Mouse (Mus musculus): ENCODE data around the gene Arid4b.
A peak's percentile ranks its signal among the peaks of the same experiment; 100 is the strongest.
"Not testable (repeated sequence)": the region's sequence is repeated elsewhere in the genome, so short reads cannot be mapped to it uniquely, and the experiment has no call there.

Arid4b gene

DNA sequence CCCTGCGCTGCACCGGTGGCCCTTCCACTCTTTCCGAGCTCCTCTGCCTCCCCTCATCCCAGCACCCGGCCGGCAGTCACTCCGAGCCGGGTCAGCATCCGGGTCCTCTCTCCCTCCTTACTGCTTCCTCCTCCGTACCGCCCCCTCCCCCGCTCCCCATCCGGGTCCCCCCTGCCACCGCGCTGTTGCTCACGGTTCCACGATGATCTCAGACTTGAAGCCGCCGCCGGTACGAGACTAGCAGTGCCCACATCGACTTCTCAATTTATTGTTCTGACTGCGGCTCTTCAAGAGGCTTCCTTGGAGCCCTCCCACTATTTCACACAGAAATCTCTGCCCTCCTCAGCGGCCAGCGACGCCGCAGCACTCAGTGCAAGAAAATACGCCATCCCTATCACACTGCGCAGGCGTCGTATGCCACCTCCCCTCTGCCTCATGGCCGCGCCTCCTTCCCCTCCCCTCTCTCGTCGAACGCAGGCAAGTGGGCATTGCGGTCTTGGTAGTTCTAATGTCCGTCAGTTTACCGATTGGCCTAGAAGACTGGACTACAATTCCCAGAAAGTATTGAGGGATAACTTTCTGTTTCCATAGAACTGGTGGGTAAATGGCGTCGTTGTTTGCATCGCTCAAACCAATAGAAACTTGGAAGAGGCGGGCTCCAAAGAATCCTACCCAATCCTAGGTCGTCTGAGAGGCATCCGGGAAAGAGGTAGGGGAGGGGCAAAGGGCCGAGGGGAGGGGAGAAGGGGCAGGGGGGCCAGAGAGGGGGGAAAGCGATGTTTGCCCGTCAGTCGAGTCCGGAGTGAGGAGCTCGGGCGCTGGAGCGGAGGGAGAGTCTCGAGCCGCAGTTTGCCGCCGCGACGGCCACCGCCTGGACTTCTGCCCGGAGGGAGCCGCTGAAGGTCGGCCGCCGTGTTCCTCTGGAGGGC lies at the start of gene Arid4b, which contains the start of gene Ggps1:
Gene Arid4b, plus strand, starts transcription at position 220 of the 929 bp plus-strand sequence.
Gene Ggps1, minus strand, starts transcription at position 476 of the 929 bp plus-strand sequence.
- peak; percentile 96 for DNase-seq (ENCODE audit: low spot score)

DNA sequence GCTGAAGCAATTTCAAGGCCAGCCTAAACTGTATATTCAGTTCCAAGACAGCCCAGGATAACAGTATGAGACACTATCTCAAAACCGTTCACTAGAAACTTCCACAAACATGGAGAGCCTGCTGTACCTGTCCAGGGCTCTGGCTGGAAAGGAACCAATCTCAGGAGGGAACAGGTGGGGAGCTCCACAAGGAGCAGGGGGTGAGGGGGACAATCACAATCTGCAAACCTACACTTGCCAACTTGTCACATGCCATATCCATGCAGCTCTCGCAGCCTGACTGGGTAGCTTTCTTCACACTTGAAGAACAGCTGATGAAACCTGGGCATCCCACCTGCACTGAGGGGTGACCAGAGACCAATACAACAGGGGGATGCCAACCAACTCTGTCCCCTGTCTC lies 49.0 kb upstream of the Arid4b start:
- no peak for DNase-seq (ENCODE audit: low spot score)

DNA sequence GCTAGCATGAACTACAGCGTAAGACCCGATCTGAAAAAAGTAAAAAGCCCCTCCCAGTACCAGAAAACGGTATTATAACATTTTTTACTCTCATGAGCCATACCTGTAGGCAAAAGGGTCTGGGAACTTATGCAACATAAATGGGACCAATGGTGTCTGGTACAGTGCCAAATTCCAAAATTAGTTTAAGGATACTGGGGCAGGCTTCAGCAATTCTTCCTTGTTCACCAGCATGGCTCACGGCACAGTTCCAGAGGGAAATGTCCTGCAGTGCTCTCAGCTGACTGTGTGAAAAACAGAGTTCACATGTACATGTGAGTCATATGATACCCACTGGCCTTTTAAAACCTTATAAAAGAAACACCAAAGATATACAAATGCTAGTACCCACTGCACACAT lies 48.5 kb upstream of the Arid4b start:
- no peak for DNase-seq (ENCODE audit: low spot score)

DNA sequence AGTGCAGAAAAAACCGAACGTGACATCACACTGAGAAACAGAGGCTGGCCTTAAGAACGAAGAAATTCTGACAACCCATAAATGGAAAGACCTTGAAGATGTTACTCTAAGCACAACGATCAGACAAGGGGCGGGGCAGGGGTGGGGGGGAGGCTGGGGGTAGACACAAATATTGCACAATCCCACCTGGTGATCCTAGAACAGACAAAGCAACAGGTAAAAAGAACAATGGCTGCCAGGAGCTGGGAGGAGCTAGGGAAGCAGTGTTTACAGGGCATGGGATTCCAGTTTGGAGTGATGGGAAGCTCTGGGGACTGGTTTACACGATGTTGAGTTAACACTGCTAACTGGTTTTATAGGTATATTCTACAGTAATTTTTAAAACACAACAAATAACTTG lies 47.4 kb upstream of the Arid4b start:
- DNase-seq (ENCODE audit: low spot score): no peak

DNA sequence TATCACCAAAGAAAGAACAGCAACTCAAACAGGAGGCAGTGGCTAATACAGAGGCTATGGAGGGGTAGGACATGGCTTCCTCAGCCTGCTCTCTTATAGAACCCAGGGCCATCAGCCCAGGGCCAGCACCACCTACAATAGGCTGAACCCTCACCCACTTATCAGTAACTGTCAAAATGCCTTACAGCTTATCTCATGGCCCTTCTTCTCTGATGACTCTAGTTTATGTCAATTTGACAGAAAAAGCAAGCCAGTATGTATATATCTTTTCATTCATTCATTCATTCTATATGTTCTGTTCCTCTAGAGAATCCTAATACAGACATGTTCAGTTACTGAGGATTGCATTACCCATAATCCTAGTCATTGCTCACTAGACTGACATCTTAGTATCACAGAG lies 44.7 kb upstream of the Arid4b start:
- DNase-seq (ENCODE audit: low spot score): no peak

DNA sequence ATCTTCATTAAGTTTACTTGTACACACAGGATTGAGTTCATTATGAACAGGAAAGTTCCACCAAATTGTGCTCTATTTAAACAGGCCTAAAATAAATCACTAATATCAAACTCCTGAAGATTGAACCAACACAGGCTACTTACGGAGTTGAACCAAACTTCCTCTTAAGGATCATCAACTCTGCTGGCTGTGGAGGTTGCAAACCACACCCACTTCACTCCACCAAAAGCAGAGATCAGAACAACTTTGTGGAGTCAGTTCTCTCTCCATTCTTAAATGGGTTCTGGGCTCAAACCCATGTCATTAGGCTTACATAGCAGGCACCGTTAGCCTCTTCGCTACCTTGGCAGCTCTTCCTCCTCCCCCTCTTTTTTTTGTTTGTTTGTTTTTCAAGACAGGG lies 44.2 kb upstream of the Arid4b start:
- no peak for DNase-seq (ENCODE audit: low spot score)

DNA sequence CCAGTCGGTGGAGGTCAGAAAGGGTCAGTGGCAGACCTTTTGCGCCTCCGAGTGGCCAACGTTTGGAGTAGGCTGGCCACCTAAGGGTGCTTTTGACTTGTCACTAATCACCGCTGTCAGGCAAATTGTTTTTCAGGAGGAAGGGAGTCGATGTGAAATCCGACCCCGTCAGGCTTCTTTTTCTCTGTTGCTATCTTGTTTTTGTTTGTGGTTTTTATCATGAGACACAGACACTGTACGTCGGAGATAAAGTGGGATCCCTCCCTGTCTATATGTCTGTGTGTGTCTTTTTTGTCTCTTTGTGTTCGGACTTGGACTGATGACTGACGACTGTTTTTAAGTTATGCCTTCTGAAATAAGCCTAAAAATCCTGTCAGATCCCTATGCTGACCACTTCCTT lies 41.6 kb upstream of the Arid4b start:
- DNase-seq (ENCODE audit: low spot score): not testable (repeated sequence)

DNA sequence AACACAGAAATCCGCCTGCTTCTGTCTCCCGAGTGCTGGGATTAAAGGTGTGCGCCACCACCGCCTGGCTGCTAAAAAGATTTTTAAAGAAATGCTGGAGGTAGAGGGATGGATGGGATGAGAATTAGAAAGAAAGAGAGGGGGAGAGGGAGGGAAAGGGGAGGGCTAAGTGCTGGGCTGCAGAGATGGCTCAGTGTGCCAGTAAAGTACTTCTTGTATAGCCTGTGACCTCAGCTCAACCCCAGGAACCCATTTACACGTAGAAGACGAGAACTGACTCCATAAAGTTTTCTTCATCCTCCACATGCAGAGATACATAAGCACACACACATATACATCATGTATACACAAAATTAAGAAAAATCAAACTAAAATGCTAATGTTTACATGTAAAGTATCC lies 37.5 kb upstream of the Arid4b start:
- DNase-seq (ENCODE audit: low spot score): no peak

DNA sequence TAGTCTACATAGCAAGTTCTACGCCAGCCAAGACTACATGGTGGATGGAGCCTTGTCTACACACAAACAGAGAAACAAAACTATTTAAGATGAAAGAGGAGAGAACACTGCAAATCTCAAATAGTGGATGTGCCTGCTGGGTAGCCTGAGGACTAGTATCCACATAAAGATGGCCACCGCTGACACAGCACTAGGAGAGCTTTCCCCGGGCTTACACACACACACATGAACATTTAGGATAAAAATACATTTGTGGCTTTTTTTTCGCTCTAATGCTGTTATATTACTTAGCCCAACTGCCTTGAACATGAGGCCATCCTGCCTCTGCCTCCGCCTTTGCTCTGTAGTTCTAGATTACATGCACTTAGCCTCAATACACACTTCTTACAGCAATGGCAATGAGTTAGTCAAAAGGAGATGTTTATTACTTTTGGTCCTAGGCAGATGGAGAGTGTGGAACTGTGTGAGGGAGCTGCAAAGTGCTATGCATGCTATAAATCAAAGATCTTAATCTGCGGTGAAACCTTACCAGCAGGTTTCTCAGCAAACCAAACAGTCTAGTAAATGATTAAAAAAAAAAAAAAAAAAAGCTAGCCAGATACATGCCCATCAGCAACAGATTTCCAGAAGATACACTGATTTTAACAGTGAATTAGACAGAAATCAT lies 36.7 kb upstream of the Arid4b start:
- no peak for DNase-seq (ENCODE audit: low spot score)

DNA sequence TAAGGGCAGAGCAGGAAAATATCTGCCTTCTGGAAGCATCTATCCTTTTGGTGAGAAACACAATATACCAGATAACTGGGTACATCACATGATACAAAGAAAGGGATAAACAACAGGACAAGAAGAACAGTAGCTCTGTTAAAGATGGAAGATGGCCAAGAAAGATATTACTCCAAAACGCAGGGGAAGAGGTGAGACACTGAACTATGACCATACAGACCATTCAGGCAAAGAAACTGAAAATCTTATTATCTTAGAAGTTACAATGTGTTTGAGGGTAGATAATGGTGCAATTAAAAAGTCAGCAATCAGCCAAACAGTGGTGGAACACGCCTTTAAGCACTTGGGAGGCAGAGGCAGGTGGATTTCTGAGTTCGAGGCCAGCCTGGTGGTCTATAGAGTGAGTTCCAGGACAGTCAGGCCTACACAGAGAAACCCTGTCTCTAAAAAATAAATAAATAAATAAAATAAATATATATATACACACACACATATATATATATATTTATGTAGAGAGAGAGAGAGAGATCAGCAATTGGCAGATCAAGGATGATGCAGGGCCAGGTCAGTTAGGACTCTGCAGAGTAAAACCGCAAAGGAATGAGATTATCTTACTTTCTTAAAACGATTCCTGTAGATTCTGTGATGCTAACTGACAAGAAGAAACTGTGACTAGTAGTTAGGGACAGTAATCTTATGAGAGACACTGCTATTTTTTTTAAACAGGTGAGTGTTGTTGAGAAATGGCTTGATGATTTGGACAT lies 29.5 kb upstream of the Arid4b start:
- no peak for DNase-seq (ENCODE audit: low spot score)

DNA sequence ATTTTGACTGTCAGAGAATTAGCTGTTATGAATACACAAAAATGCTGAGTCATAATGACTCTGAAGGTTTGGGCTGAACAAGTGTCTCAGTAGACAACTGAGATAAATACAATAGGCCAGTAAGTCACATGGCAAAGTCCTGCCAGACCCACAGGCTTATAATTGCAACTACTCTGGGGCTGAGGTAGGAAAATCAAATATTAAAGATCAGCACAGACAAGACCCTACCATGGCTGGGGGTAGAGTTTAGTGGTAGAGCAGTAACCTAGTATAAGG lies 29.0 kb upstream of the Arid4b start:
- DNase-seq (ENCODE audit: low spot score): no peak

DNA sequence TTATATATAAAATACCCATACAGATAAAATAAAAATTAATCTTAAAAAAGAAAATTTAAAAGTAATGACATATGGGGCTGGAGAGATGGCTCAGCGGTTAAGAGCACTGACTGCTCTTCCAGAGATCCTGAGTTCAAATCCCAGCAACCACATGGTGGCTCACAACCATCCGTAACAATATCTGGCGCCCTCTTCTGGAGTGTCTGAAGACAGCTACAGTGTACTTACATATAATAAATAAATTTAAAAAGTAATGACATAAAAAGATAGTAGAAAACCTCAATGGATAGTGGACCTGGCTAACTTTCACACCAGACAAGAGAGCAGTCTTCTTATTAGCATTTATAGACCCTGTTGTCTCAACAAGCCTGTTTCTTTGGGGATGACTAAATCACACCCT lies 27.7 kb upstream of the Arid4b start:
- not testable (repeated sequence) for DNase-seq (ENCODE audit: low spot score)

DNA sequence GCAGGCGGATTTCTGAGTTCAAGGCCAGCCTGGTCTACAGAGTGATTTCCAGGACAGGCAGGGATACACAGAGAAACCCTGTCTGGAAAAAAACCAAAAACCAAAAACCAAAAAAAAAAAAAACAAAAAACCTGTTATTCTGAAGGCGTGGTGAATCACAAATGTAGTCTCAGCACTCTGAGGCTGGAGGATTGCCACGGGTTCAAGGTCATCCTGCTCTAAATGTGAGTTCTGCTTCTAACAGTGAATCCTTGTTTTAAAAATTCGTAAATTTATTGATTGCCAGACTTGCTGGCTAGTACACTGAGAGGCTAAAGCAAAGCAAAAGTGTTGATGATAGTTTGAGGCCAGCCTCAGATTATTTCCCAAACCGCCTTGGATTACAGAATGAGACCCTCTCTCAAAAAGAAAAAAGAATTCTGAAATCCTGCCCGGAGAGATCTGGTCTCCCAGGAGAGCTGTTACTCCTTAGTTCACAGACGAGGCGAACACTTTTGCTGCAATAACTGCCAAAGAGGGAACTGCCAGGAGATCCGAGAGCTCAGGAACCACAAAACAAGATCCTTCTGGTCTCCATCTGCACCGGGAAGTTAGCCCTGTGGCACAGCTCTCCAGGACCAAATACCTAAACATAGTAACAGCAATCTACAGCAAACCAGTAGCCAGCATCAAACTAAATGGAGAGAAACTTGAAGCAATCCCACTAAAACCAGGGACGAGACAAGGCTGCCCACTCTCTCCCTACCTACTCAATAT lies 27.0 kb upstream of the Arid4b start:
- DNase-seq (ENCODE audit: low spot score): no peak

DNA sequence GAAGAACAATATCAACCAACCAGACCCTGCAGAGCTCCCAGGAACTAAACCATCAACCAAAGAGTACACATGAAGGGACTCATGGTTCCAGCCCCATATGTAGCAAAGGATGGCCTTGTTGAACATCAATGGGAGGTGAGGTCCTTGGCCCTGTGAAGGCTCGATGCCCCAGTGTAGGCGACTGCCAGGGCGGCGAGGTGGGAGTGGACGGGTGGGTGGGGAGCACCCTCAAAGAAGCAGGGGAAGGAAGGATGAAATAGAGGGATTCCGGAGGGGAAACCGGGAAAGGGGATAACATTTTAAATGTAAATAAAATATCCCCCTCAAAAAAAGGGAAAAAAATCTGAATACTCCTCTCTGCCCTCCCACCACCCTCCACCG lies 24.1 kb upstream of the Arid4b start:
- DNase-seq (ENCODE audit: low spot score): no peak

DNA sequence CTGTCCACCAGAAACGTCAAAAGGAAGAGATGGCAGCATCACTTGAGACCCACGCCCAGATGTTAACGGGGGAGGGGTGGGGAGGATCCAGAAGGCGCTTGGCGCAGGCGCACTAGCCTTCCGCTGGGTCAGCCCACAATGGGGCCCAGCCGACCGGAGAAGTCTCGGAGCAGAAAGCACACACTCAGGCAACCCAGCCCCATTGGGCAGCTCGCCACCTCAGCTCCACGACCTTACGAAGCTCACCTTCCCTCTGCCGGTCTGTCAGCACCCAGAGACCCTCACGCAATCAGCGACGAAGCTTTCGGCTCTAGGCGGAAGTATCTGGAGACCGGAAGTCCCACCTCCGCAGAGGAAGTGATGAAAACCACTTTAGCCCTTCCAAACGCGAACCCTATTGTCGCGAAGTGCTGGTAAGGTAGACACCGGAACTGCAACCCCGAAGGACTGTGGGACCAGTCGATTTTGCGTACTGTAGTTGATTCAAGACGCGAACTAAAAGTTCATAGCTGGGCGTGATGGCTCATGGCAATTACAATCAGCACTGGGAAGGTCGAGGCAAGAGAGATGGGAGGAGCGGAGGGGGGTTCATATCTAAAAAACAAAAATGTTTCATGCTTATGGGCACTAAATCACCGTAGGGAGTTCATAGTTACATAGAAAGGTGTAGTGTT lies 23.6 kb upstream of the Arid4b start, which contains the start of gene Tbce:
Gene Tbce, minus strand, starts transcription at position 347 of the 674 bp plus-strand sequence.
- DNase-seq (ENCODE audit: low spot score): peak; percentile 87

DNA sequence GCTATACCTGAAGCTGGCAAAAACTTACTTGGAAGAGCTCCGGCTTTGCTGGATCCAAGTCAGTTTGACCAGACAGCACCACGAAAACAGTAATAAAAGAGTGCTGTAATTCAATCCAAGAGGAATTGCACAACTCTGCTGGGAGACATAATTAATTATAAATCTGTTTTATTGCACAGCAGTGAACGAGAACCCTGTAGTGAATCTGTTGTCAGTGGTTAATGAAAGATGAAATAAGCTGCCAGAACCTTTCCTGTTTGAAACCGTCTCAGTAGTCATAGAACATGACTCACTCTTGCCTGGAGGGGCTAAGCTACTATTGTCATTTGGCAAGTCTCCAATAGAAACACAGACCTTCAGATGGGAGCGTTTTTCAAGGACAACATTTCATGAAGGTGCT lies 22.8 kb upstream of the Arid4b start:
- DNase-seq (ENCODE audit: low spot score): peak; percentile 4

DNA sequence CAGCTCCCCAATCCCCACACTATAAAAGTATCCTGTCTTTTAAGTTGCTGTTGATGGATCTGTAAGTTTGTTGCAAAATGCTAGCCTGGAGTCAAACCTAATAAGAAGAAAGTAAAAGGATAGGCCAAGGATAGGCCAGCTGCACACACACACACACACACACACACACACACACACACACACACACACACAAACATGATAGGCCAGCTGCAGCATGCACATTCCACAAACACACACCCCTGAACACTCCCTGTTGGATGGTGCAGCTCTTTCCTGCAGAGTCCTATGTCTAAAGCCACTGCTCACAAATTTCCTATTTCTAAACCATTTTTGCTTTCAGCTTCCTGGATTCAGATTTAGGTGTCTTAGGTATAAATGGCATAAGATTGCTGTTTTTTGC lies 19.2 kb upstream of the Arid4b start:
- DNase-seq (ENCODE audit: low spot score): no peak

DNA sequence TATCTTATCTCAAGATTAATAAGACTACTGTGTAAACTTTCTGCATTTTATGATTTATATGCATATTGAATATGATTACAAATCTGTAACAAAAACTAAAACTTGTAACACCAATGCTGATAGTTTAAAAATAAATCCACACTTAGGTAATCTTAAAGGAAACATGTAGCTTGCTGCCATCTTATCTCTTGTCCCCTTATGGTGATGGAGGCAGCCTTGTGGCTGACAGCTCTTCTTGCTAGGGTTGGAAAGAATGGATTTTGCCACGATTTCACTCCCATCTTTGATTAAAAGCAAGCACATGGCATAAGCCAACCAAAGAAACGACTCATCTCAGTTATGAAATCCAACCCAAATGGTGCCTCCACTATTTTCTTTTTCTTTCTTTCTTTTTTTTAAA lies 18.5 kb upstream of the Arid4b start:
- no peak for DNase-seq (ENCODE audit: low spot score)

DNA sequence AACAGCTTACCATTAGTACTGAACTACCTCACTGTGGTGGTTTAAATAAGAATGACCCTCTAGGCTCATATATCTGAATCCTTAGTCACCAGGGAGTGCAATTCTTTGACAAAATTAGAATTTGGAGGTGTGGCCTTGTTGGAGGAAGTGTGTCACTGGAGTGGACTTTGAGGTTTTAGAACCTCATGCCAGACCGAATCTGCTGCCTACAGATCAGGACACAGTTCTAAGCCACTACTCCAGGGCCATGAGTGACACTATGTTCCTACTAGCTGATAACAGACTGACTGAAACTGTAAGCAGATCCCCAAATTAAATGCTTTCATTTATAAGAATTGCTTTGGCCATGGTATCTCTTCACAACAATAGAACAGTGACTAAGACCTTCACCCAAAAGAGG lies 13.2 kb upstream of the Arid4b start:
- no peak for DNase-seq (ENCODE audit: low spot score)

DNA sequence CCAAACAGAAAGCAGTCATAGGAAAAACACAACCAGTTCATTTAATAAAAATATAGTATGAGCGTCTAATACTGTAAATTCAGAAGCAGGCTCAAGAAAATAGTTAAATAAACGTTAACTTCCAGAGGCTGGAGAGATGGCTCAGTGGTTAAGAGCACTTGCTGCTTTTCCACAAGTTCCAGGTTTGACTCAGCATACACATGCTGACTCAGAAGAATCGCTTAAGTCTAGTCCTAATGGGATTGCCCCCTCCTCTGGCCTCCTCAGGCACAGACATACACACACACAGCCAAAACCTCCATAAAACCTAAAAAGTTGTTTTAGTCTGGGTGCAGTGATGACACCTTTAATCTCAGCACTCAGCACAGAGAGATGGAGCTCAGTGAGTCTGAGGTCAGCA lies 6.2 kb upstream of the Arid4b start:
- no peak for DNase-seq (ENCODE audit: low spot score)

DNA sequence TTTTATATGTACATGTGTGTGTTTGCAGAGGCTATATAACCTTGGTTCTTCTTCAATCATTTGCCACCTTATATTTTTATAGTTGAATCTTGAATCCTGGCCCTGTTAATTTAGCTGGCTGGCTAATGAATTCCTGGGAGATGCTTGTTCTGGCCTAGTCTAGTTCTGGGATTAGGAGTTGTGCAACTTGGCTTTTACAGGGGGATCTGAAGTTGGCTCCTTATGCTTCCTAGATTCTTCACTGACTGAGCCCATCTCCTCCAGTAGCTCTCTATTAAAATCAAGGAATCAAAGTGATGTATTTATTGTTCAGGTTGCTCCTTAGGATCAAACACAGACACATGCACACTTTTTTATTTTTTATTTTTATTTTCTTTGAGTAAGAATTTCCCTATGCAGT lies 3.5 kb upstream of the Arid4b start:
- DNase-seq (ENCODE audit: low spot score): no peak

All from layer of hippocampus, adult 9-10 months (tissue).